Mouse (Mus musculus): ENCODE measurements around the gene Fxr2.
"Not testable (repeated sequence)": the region's sequence is repeated elsewhere in the genome, so short reads cannot be mapped to it uniquely, and the experiment has no call there.

Gene Fxr2

DNA sequence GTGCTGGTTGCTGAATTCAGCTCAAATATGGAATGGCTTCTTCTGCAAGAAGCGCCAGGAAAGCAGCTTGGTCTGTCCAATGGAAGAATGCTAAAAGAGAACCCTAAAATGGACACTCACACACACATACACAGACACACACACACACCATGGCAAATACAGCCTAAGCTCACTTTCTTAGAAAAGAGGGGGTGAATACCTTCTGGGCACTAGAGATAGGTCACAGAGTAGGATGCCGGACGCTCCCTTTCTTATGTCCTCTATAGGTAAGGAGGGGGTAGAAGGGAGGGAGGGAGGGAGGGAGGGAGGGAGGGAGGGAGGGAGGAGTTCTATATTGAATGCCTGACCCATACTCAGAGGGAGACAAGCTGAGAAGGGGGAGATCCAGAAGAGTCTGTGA, 24.3 kb upstream of the Fxr2 start:
- in situ Hi-C loops (cut with MboI, MseI): loop anchor here in 1 of 2 experiments (10.0 kb wide), 1 partner anchor 896 kb away; the partner anchor contains the start of gene Tm4sf5

DNA sequence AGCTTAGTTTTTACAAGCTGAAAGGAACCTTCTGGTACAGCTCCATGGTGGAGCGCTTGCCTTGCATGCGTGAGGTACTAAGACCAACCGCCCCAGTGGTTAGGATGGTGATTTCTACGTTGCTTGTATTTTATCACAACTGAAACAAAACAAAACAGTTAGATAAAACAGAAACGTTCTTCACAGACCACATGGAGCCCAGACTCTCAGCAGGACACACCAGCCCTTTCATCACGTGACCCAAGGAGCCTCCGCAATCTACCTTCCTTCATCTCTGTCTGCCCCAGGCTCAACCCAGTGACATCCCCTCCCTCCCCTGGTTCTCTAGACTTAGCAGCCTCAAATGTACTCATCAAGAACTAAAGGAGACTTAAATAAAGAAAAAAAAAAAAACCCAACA, 23.4 kb upstream of the Fxr2 start:
- in situ Hi-C loops (cut with MboI, MseI): loop anchor here in 1 of 2 experiments (10.0 kb wide), 1 partner anchor 895 kb away; the partner anchor contains the start of gene Tm4sf5

DNA sequence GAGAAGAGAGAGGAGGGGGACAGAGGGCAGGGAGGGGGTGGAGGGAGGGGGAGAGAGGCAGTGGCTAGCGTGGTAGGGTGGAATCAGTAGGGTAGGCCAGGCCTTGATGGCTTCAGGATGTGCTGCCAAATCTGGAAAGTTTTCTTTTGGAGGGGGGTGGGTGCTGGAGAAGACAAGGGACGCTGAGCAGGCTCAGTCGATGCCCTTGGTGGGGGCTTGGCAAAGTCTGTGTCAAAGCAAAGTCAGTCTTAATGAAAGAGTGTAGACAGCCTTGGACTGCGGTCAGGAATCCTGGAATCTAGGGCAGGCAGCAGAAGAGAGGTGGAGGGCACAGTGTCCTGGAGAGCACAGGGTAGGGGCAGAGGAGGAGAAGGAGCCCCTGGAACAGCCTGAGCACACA, 21.9 kb upstream of the Fxr2 start:
- in situ Hi-C loops (cut with MboI, MseI): no loop called here

DNA sequence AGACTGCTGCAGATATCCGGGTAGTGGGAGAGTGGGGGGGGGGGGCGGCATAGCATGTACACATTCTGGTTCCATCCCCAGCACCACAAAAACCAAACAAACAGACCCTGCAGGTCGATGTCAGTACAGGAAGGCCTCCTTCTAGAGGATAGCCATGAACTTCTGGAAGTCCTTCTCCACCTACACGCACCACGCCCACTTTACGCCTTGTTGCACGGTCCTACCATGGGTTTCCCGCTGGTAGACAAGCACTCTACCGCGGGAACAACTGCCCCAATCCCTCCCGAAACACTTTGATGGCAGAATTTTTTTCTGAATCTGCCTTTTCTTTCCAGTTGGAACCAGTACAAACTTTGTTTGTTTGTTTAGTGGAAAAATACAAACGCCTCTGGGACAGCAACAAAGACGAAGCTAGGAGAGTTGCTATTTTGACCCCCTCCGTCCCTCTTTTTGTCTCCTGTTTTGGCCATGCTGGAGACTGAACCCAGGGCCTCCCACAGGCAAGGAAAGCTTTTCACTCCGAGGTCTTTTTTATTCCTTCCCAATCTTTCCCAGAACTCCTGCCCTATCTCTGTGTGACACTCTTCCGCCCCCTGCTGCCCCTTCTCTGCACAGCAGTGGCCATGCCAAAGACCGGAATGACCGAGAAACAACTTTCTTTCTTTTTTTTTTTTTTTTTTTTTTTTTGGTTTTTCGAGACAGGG, 19.1 kb upstream of the Fxr2 start:
- in situ Hi-C loops (cut with MboI, MseI): no loop called here

DNA sequence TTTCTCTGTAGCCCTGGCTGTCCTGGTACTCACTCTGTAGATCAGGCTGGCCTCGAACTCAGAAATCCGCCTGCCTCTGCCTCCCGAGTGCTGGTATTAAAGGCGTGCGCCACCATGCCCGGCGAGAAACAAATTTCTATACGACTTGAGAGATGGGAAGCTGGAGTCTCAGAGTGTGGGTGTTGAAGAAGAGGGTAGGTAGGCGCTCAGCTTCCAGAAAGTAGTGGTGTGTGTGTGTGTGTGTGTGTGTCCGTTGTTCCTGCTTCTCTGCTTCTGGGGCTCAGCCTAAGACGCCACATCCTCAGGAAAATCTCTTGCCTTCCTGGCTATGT, 18.6 kb upstream of the Fxr2 start:
- in situ Hi-C loops (cut with MboI, MseI): not testable (repeated sequence)

DNA sequence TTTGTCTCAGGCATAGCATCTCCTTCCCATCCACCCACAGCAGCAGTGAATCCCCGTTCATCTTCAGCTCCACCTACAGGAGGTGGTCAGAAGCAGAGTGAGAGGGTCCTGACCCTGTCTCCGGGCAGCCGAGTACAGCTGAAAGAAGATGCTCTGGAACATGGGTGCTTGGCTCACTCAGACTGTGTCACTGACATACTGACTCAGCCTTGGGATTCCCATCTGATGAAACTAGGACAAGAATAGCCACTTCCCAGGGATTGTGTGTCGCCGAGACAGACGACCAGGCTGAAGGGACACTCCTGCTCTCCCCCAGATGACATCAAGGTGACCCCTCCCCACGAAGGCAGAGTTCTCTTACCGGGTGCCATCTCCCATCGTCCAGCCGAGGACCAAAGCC, 16.0 kb upstream of the Fxr2 start:
- in situ Hi-C loops (cut with MboI, MseI): no loop called here

DNA sequence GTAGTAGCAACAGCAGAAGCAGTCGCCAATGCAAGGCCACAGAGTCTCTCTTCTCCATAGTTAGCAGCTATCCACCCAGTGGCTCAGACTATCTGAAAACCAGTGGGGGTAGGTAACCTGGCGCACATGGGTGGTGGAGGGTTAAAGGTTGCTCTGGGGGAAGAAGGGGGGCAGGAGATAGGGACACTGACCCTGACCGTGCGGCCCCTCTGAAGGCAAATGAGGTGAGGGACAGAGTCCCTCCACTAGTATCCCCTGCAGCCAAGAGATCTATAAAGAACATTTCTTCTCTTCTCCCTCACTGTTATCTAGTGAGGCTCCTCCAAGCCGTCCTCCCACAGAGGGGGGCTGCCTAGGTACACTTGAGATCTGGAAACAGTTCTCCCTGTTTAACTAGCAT, 15.0 kb upstream of the Fxr2 start, which contains the start of gene Shbg:
Shbg (minus strand) TSS at position 101 of the 400 bp plus-strand sequence.
- in situ Hi-C loops (cut with MboI, MseI): no loop called here

DNA sequence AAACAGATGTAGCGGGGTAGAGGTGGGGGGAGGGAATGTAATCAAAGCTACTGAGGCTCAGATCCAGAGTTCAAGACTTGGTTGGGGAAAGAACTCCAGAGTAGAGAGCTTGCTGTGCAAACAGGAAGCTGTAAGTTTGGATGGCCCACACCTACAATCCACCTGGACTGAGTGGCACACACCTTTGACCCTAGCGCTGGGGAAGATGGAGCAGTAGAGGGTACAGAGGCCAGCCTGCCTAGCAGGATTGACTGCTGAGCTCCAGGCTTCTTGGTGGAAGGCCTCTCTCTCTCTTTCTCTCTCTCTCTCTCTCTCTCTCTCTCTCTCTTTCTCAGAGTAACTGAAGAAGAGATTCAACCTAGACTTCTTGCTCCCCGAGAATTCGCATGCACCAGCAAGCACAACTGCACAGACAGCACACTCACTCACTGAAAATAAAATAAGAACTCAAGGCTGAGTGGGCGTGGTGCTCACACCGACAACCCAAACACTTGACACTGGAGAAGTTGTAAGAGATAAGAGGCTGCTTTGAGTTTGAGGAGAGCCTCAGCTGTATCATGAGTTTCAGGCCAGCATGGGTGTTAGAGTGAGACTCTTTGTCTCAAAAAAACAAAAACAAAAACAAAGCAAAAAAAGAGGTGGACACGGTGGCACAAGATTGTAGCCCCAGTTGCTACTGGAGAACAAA, 12.3 kb upstream of the Fxr2 start:
- in situ Hi-C loops (cut with MboI, MseI): no loop called here

DNA sequence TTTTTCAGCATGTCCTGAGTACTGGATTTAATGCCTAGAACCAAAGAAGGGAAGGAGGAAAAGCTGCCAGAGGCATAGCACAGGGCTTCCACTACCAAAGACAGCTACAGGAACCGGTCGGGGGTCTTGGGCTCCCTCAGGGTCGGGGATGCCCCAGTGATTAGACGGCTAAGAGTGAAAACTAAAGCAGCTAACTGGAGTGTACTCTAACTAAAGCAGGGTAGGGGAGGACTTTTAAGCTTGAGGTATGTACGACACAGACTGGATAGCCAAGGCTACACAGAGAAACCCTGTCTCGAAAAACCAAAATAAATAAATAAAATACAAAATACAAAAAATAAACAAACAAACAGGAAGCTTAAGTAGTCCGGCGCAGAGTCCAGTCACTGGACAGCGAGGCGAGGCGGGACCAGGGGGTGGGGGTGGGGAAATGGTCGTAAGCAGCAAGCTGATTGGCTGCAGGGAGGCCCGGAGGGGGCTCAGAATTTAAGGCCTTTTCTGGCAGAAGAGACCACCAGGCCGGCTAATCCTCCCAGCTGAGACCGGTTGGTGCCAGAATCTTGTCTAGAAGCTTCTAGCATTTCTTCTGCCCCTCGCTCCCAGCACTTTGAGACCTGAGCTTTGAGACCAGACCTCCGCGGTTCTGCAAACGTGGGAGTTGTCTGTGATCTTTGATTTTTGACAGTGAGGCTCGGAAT, 11.1 kb upstream of the Fxr2 start, which contains the start of gene Sat2:
Sat2 (plus strand) TSS at position 454 of the 698 bp plus-strand sequence.
- in situ Hi-C loops (cut with MboI, MseI): no loop called here

DNA sequence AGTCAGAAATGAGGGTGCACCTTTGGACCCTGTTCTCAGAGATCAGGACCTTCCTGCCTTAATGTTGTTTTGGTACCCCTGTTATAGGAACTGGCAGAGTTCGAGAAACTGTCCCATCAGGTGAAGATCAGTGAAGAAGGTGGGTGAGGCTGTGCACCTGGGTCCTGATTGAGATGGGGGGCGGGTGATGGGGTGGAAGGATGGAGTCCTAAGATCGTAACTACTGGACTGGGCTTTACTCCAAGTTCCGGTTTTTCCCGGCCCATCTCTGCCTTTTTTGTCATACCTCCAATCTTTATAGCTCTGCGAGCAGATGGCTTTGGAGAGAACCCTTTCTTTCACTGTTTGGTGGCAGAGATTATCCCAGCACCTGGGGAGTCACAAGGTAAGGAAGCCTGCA, 10.4 kb upstream of the Fxr2 start:
- in situ Hi-C loops (cut with MboI, MseI): no loop called here

DNA sequence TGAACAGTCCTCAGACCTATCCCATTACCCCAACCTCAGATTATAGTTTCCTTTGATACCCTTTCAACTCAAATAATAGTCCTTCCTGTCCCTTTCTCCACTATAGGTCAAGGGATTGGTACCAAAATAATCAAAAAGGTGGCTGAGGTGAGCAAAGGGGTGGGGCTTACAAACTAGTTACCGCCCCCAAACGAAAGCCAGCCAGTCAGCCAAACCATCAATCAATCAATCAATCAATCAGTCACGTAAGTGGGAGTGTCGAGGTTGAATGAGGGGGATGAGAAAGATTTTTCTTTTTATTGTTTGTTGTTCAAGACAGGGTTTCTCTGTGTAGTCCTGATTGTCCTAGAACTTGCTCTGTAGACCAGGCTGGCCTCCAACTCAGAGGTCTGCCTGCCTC, 9.8 kb upstream of the Fxr2 start:
- in situ Hi-C loops (cut with MboI, MseI): no loop called here

DNA sequence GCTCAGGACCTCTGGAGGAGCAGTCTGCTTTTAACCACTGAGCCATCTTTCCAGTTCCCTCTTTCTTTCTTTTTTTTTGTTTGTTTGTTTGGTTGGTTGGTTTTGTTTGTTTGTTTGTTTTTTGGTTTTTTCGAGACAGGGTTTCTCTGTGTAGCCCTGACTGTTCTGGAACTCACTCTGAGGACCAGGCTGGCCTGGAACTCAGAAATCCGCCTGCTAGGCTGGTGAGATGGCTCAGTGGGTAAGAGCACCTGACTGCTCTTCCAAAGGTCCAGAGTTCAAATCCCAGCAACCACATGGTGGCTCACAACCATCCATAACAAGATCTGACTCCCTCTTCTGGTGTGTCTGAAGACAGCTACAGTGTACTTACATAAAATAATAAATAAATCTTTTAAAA, 8.5 kb upstream of the Fxr2 start:
- in situ Hi-C loops (cut with MboI, MseI): not testable (repeated sequence)

DNA sequence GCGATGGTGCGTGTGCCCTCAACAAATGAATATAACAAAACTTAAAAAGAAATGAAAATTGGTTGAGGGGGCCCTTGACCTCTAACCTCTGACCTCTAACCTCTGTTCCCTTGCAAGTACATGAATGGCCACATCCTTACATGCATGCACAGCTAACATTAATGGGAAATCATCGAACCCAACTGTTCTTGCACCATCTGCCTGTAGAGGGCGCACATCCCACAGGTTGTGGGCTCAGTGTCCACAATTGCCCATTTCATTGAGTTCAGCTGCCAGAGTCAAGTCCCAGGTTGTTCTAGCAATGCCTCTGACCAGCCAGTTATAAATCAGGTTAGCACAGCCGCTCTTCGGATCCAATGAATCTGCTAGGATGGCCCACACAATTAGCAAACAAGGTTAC, 4.5 kb upstream of the Fxr2 start:
- in situ Hi-C loops (cut with MboI, MseI): loop anchor here in 1 of 2 experiments (25.0 kb wide), 1 partner anchor 1359 kb away; the partner anchor contains the start of gene C1qbp

DNA sequence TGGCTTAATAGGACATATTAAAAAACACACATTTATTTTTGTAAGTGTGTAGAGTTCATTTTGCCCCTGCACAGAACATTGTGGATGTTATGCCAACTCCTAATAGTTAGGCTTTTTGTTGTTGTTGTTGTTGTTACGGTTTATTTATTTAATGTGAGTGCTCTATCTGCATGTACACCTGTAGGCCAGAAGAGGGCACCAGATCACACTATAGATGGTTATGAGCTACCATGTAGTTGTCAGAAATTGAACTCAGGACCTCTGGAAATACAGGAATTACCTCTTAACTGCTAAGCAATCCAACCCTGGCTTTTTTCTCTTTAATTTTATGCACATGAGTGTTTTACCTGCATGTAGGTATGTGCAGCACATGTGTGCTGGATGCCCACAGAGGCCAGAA, 3.0 kb upstream of the Fxr2 start:
- in situ Hi-C loops (cut with MboI, MseI): loop anchor here in 1 of 2 experiments (25.0 kb wide), 1 partner anchor 1357 kb away; the partner anchor contains the start of gene C1qbp

DNA sequence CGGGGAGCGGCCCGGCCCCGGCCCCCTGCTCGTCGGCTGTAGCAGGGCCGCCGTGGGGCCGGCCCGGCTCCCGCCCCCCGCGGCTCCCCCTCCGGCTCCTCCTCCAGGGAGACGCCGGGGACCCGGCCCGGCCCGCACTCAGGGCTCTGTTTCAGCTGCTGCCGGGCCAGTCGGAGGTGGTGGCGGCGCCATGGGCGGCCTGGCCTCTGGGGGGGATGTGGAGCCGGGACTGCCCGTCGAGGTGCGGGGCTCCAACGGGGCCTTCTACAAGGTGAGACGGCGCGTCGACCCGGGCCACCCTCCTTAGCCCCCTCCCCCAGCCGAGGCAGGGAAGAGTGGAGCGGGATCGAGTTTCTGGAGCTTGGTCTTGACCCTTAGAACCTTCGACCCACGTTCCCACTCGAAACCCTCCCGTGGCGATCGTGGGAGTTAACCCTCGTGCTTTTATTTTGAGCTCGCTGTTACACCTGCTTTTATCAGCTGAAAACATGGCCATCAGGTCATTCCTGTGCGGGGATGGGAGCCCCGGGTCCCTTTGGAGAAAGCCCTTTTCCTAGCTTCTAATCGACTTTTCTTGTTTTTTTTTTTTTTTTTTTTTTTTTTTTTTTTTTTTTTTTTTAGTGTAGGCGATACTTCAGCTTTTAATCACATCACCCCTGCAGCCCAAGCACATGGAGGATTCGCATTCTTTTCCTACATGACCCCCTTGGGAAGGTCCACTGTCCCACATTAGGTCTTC, 507 bp downstream of the Fxr2 start:
- in situ Hi-C loops (cut with MboI, MseI): loop anchor here in 1 of 2 experiments (25.0 kb wide), 1 partner anchor 1354 kb away; the partner anchor contains the start of gene C1qbp

DNA sequence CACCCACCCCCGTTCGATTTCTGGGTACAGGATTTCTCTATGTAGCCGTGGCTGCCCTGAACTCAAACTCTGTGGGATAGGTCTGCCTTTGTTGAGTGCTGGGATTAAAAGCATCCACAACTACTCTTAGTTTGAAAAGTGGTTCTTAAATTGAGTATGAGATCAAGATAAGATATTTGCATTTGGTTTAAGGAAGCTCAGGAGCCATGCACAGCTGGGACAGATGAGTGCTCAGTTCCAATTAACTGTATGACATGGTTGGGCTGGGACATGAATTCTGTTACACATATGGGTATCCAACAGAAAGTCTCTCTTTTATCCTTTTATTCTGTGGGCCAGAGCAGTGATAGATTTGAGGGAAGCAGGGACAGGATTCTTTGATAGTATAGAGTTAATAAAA, 2.7 kb downstream of the Fxr2 start:
- in situ Hi-C loops (cut with MboI, MseI): loop anchor here in 1 of 2 experiments (25.0 kb wide), 1 partner anchor 1352 kb away; the partner anchor contains the start of gene C1qbp

DNA sequence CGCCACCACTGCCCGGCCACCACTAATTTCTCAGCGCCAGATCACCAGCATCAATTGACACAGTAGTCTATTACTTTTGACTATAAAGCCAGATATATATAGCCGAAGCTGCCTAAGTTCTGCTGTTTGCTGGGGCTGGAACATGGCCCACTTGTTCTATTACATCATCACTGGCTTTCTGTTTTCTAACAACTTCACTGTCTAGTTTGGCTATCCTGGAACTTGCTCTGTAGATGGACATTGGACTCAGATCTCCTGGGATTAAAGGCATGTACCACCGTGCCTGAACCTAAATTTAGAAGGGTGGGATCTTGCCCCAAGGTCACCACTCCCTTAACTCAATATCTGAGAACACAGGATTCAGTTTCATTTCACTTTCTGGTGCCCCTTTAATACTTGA, 13.1 kb downstream of the Fxr2 start:
- in situ Hi-C loops (cut with MboI, MseI): loop anchor here in 1 of 2 experiments (25.0 kb wide), 1 partner anchor 1341 kb away; the partner anchor contains the start of gene C1qbp

DNA sequence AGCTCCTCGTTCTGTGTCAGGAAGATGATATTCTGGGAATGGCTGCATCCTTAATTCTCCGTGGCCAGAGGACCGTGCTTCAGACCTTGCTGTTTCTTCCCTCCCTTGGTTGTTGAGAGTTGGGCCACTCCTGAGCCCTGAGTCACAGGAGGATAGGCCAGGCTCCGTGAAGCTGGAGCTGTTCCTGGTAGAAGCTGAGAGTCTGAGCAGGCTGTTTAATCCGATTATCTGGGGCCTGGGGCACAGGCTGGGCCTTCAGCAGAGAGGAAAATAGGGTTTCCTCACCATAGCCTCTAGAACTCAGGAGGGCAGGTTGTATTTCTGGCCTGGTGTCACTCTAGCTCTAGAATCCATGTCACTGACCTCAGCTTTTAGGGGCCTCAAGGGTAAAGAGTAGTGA, 20.6 kb downstream of the Fxr2 start:
- in situ Hi-C loops (cut with MboI, MseI): no loop called here

DNA sequence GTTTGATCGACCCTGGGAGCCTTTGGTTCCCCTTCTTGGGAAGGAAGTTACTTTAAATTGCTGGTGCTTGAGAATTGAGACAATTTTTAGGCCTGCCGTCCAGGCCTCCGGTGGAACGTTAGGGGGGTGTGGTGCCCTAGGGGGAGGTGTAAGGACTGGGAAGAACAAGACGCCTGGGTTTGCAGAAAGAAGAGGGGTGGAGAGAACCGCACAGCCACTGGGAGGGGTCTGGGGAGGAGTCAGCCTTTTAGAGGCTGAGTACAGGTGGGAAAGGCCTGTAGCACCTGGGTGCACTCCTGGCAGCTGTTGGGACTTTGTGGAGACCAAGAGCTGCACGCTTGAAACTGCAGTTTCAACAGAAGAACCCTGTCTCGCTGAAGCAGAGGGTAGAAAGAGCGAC, 22.0 kb downstream of the Fxr2 start:
- in situ Hi-C loops (cut with MboI, MseI): no loop called here

DNA sequence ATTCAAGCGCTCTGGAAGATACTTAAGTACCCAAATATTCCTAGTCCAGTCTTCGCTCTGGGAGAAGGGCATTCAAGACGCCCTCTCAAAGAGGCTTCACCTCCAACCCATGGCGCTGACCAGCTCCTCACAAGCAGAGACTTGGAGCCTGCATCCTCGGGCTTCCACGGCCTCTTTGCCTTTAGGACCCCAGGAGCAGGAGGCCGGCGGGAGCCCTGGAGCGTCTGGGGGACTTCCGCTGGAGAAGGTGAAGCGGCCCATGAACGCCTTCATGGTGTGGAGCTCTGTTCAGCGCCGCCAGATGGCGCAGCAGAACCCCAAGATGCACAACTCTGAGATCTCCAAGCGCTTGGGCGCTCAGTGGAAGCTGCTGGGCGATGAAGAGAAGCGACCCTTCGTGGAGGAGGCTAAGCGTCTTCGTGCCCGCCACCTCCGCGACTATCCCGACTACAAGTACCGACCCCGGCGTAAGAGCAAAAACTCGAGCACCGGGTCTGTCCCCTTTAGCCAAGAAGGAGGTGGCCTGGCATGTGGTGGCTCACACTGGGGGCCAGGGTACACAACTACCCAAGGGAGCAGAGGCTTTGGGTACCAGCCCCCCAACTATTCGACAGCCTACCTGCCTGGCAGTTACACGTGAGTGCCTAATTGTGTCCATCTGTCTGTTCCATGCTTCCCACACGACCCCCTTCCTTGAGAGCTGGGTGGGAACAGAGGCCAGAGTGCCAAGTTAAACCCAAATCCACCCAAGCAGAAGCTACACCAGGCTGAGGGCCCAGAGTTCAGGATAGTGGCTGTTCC, 22.7 kb downstream of the Fxr2 start, which contains the start of gene Sox15:
Sox15 (plus strand) TSS at position 51 of the 801 bp plus-strand sequence.
- in situ Hi-C loops (cut with MboI, MseI): no loop called here
